Mouse (Mus musculus) gastrocnemius, postnatal 25 days (tissue): ENCODE measurements at regions not wholly inside any gene's neighbourhood (a gene's known extent, or its start where the extent isn't known, plus 50 kb on each side); places are given as distances from the start of the nearest gene placed in this dataset.
A peak's percentile ranks its signal among the peaks of the same experiment; 100 is the strongest.

ENCODE experiments used
- DNase-seq: peaks from one replicate; pipeline ENCODE4 v3.0.0; 2022

DNA sequence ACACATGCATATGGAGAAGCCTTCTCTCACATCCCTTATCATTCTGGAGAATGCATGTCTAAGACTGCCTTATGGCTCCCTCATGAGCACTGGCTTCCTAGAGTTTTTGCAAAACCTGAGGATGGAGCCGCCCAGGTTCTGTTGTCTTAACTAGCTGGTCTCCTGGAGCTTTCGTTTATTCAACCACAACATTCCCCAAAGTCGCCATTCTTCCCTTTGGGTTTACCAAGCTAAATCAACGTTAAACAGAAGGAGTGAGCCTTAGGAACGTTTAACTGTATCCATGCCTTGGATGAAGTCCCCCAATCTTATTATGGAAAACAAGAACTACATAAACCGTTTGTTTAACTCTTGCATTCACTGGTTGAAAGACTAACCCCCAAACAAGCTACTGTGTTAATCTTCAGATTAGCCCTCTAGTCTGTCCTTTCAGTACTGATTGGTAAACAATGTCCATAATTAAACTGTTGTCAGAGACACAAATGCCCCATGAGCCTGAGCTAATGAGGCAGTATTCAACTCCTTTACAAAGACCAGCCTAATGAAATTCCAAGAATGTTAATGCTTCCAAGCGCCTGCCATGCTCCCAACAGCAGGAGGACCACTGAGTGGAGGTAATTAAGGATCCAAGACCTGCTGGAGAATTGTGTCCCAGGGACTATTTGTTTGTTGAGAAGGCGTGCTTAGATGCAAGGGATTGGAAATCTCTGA, 121.1 kb upstream of the Cdkn3 start:
- no peak for DNase-seq

DNA sequence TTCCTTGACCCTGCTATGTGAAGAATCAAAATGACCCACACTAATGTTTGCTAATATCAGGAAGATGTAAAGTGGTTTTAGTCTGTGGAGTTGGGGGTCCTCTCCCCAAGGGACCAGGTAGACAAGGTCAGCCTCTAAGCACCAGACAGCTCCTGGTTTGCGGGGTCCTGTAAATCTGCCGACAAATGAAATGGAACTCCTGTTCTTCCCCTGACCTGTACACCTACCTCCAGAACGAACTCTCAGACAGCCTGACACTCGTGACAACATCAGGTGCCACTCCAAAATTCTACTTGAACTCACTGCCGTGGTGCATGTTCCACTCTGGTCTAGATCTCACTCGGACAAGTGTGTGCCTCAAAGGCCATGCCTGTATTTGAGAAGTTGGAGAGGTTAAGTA, 121.8 kb upstream of the Cdkn3 start:
- no peak for DNase-seq

DNA sequence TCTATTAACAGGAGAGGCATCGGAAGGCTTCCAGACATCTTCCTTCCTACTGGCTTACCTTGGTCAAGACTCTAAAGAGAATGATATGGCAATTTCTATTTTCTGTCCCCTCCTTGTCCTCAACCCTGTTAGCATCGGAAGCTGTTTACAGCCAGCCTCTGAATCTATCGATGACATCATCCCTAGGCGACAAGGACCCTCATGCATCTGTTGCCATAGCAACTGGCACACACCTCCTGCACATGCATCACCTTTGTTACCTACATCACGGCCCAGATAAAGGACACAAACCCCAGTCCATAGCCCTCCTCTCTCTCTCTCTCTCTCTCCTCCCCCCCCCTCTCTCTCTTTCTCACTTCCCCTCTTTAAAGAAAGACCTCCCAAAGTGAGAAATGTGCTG, 123.1 kb upstream of the Cdkn3 start:
- no peak for DNase-seq

DNA sequence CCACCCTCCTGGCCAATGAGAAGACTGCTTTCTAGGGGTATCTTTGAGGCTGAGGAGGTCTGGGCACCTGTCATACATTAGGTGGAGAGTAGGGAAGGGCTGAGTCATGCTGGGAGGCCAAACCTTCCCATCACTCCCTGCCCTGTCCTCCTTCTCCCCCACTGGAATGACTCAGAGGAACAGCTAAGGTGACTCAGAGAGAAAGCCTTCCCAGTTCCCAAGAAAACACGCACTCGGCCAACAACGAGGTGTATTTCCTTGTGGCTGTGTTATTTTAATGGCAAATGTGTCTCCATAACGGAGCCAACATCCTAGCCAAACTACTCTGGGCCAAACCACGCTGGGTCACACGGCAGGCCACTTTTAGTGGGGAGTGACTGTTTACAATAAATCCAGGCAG, 124.0 kb upstream of the Cdkn3 start:
- peak; percentile 59 for DNase-seq

DNA sequence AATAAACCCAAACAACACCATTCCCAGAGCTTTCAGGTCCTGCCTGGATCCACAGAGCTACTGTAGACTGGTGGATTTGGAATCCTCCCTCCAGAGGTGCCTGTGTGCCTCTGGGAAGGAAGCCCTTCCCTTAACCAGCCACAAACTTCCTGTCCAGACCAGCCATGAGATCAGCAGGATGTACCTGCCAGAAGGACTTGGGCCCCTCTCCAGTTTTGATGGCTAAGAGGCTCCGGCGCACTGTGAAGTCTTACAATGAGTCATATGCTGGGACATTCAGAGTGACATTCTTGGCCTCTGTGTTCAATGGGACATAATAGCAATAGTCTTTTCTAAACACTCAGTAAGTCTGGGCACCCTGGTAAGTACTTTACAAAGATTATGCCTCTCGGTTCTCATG, 125.0 kb upstream of the Cdkn3 start:
- peak; percentile 66 for DNase-seq

DNA sequence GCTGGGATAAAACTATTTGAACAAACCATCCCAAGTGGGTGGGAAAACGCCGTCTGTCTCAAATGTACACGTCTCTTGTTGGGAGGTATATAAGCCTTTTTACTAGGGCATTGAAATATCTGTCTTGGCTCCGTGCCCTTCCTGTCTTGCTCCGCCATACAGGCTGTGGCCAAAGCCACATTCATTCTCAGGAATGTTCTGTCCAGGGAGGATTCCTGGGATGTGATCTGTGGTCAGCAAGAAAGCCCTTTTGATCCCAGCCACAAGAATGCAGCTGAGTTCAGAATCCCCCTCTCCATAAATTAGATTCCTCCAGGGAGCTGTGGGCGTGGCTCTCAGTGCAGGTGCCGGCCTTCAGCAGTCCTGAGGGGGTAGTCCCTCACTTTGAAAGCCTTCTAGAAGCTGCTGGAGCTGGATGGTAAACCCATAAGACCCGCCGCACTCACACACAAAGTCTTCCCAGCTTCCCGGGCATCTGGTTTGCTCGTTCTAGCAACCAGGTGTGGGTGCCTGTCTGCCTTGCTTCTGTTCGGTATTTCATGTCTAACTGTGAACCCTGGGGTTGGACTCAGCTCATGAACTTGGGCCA, 125.6 kb upstream of the Cdkn3 start:
- no peak for DNase-seq

DNA sequence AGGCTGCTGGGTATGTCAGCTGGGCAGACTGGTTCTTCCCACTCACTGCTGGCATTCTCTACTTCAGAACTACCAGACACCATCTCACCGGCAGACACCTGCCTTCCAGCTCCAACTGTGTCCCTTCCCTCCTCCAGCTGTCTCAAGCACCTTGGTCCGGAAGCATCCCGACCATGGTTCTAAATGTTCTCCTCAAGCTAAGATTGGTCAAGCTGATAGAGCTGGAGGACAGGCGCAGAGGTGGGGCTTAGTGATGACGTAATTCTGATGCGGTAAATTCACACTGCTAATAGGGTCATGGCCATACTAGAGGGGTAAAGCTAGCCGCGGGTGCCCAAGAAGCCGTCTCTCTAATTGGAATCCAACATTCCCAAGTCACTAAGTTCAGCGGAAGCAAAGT, 126.1 kb upstream of the Cdkn3 start:
- DNase-seq: no peak

DNA sequence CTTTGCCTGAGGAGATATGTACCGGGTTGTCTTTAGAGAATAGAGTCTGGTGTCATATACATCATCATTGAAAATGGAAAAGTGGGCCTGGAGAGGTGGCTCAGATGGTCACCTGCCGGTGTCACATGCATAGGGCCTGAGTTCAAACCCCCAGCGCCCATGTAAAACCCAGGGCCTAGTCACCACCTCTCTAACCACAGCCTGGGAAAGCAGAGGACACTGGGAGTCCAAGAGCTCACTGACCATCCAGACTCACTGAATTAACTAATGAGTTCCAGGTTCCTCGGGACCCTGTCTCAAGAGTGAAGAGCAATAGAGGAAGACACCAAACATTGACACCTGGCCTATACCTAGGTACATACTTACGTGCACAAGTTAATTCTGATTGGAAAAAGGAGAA, 132.7 kb upstream of the Cdkn3 start:
- no peak for DNase-seq

GRCm38 (mm10) chr14:46625760-46626159, 134.6 kb upstream of the Cdkn3 start:
- DNase-seq: peak; percentile 11

DNA sequence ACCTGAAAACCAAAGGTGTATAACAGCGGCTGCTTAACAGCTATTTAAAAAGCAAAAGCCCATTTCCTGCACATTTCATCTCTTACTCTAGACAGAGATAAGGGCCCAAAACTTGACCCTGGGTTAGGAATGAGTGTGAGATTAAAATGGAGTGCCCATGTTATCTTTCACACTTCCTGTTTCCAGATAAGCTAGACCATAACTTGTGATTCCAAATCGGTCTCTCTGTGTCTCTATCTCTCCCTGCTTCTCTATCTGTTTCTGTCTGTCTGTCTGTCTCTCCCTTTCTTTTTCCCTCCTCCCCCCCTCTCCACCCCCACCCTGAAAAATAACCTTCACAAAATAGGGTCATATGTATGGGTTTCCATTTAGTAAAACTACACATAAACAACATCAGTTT, 136.7 kb upstream of the Cdkn3 start:
- no peak for DNase-seq

DNA sequence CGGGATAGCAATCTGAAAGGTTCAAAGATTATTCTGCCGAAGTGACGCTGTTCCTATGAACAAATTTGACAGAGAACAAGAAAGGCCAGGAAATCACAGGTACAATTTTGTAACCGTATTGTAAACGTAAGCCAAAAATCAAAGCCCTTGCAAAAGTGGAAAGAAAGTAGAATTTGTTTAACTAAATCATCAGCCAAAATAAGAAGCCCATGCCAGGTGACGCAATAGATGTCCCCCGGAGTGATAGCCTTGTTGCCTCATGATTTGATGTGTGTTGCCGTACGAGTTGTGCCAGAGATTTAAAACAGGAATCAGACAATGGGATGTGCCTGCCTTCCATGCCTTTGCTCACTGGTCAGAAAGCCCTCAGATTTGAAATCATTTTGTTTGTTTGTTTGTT, 144.3 kb upstream of the Cdkn3 start:
- no peak for DNase-seq

GRCm38 (mm10) chr14:46614936-46615335, 145.4 kb upstream of the Cdkn3 start:
- DNase-seq: no peak

- no peak for DNase-seq
Observed at GRCm38 (mm10) chr14:46613748-46614147, 146.6 kb upstream of the Cdkn3 start.

- DNase-seq: no peak
Observed at GRCm38 (mm10) chr14:46613211-46613610, 147.1 kb upstream of the Cdkn3 start.

DNA sequence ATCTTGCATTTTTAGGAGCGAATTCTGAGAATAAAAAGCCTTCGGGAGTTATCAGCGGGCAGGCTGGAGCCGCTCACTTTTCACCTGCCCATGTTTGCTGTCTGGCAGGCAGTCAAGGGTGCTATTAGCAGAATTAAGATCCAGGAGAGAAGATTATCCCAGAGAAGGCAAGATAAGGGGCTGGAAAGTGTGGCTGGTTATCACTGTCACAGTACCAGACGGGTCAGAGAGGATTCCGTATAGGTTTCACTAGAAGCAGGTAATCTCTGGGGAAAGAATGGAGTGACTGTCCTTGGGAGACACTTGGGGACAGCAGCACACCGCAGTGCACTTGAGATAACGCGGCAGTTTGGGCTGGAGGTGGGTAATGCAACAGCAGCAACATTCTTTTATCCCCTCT, 147.8 kb upstream of the Cdkn3 start:
- no peak for DNase-seq

DNA sequence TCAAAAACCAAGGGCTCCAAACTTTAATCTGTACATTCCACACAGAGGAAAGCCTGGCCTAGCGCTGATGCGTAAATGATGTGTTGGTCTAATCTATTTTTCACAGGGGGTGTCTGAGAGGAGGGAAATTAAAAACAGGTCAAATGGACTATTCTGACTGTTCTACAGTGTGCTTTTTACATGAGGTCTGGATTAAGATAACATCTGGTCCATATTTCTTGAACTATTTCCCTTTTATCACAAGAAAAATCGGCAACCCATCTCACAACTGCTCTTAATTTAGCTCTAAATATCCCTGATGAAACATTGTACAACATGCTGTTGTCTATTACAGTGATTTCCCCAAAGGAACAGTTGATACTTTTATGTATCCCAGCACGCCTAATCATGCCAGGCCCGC, 149.4 kb upstream of the Cdkn3 start:
- no peak for DNase-seq

GRCm38 (mm10) chr14:46610226-46610855, 150.0 kb upstream of the Cdkn3 start:
- DNase-seq: no peak

DNA sequence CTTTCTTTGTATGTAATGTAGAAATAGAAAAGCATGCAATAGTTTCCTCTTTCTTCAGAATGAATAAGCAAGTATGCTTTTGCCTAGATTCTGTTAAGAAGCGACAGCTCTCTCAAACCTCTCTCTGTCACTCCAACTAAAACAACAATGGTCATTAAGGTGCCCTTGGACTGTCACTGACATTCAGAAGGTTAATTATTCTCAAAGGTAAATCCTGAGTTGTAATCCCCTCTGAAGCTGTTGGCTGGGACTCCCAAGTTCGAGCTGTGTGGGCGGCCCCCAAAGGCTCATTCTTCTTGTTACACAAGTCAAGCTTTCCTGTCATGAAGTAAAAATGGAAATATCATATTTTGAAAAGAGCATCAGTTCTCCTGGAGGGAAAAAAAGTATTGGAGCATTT, 153.6 kb upstream of the Cdkn3 start:
- DNase-seq: no peak

- DNase-seq: no peak
Observed at GRCm38 (mm10) chr14:46606037-46606436, 154.3 kb upstream of the Cdkn3 start.

GRCm38 (mm10) chr14:46604886-46605531, 155.3 kb upstream of the Cdkn3 start:
- DNase-seq: no peak

DNA sequence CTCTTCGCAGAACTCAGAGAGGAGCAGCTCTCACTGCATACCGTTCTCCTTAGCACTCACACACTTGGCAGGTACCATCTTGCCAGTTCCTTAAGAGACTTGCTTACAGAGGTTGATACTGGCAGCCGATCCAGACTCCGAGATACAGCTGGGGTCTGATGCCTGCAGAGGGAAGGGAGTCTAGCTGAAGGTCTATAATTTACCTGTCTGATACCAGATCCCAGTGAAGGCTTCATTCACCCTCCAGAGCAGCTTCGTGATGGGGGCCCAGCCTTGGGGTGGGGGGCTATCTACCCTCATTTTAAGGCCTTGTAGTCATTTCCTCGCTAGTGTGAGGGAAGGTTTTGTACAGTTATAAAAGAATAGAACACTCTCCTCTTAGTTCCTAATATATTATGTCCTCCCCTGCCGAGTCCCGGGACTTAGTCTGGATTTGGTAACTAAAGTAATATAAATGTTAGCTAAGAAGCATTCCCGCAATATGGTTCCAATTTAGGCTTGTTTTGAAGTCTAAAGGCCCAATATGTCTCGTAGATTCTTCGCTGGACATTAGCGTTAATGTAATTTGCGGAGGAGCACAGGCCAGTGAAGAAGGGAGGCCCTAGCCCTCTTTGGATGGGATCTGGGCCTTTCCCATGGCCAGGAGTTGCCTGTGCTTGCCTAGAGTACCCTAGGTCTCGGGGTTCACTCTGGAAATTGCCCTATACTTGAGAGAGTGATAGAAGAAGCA, 156.0 kb upstream of the Cdkn3 start:
- DNase-seq: no peak

DNA sequence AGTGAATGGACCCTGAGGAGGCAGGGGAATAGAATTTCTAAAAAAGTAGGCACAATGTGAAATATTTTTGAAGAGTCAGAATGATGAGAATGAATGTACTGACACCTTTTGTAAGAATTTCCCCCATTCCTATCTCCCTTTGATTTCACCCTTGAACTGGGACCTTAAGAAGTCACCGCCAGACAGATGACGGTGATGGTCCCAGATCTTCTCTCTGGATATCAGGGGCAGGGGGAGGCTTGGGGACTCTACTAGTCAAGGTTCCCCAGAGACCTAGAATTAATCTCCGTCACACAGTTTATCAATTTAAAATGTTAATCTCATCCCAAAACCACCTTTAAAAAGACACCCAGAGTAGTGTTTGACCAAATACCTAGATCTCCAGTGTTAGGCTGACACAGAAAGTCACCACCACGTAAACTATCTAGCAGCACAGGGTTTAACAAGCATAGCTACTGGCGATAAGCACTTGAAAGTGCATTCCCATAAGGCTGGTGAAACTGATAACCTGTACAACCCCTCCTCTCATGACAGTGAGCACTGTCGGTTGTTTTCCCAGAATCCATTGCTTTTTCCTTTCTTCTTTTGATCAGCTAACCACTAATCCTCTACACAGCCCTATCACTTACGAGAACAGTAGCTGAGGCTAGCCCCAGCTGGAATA, 163.5 kb upstream of the Cdkn3 start:
- no peak for DNase-seq
